Mouse (Mus musculus) left cerebral cortex, adult 18-20 months (tissue): ENCODE results near the gene Anxa2. TPM values are rescaled to one million over a fixed set of nuclear protein-coding genes. Genes with fewer than 3 reads are reported as not detected.

ENCODE experiments used
- DNase-seq, 2 experiments: peaks; one replicate each; pipeline ENCODE4 v3.0.0; 2021 to 2022; ENCODE audit warnings: low spot score in 2 of 2, mixed read lengths in 1 of 2
- long read RNA-seq, 2 experiments: library from polyadenylated mRNA; stranded (forward); transcript quantifications; one replicate each; pipeline ENCODE4 v2.0.0; 2021
- total RNA-seq, 2 experiments: library from RNA; stranded (reverse); gene quantifications; 2 replicates each; pipeline ENCODE4 v1.2.3; 2021

Gene Anxa2
- total RNA-seq: 10 to 100 TPM; 13.3 to 19.4 TPM
- long read RNA-seq, experiment 1, transcript Anxa2-201 (13 exons, 1,447 nt): major isoform, 32 of 34 reads
- long read RNA-seq, experiment 1, partial matches to known transcripts: 1 of 34 reads
- long read RNA-seq, experiment 1, other reads (novel, unspliced or antisense): 1 of 34 reads
- long read RNA-seq, experiment 2, transcript Anxa2-201 (13 exons, 1,447 nt): major isoform, 26 of 27 reads
- long read RNA-seq, experiment 2, partial matches to known transcripts: 0 of 27 reads
- long read RNA-seq, experiment 2, other reads (novel, unspliced or antisense): 1 of 27 reads

GRCm38 (mm10) chr9:69453066-69453900 is at the start of gene Anxa2:
Gene Anxa2, plus strand, starts transcription at chr9:69453620.
- DNase-seq: peak; percentile 39 to 55

- no peak for DNase-seq
These were observed 48.7 kb upstream of the Anxa2 start for GRCm38 (mm10) chr9:69404671-69405070.

- DNase-seq: no peak
These were observed 33.9 kb upstream of the Anxa2 start for GRCm38 (mm10) chr9:69419476-69419875.

- DNase-seq: no peak
These were observed 22.9 kb upstream of the Anxa2 start for GRCm38 (mm10) chr9:69430531-69430930.

GRCm38 (mm10) chr9:69431863-69432555 is 21.4 kb upstream of the Anxa2 start:
- DNase-seq: no peak

- DNase-seq: no peak
These were observed 18.2 kb upstream of the Anxa2 start for GRCm38 (mm10) chr9:69435194-69435593.

GRCm38 (mm10) chr9:69435662-69436061 is 17.8 kb upstream of the Anxa2 start:
- no peak for DNase-seq

- no peak for DNase-seq
These were observed 13.5 kb upstream of the Anxa2 start for GRCm38 (mm10) chr9:69439805-69440357.

GRCm38 (mm10) chr9:69442471-69443038 is 10.9 kb upstream of the Anxa2 start:
- DNase-seq: no peak

GRCm38 (mm10) chr9:69443203-69443602 is 10.2 kb upstream of the Anxa2 start:
- DNase-seq: no peak

- no peak for DNase-seq
These were observed 4.6 kb upstream of the Anxa2 start for GRCm38 (mm10) chr9:69448801-69449200.

- DNase-seq: no peak
These were observed 2.8 kb upstream of the Anxa2 start for GRCm38 (mm10) chr9:69450636-69451035.

- DNase-seq: no peak
These were observed 1.3 kb upstream of the Anxa2 start for GRCm38 (mm10) chr9:69451886-69452810.

GRCm38 (mm10) chr9:69453901-69454666 is 664 bp downstream of the Anxa2 start:
- no peak for DNase-seq

GRCm38 (mm10) chr9:69454691-69455090 is 1.3 kb downstream of the Anxa2 start:
- no peak for DNase-seq

- no peak for DNase-seq
These were observed 2.0 kb downstream of the Anxa2 start for GRCm38 (mm10) chr9:69455391-69455790.

- no peak for DNase-seq
These were observed 3.1 kb downstream of the Anxa2 start for GRCm38 (mm10) chr9:69456406-69457075.

- DNase-seq: no peak
These were observed 3.7 kb downstream of the Anxa2 start for GRCm38 (mm10) chr9:69457143-69457542.
